Mouse (Mus musculus) G1E (cell line): Measurements from ENCODE around the gene 9430038I01Rik.

ENCODE experiments used
- CTCF ChIP-seq: IDR thresholded peaks from 2 replicates; pipeline ENCODE4 v1.5.1; 2012; ENCODE audit warnings: low read depth, low read length, inconsistent platforms, mixed read lengths
- GATA1 ChIP-seq: IDR thresholded peaks from 2 replicates; pipeline ENCODE4 v1.6.1; 2012; ENCODE audit warnings: borderline replicate concordance, low read length, inconsistent platforms, mixed read lengths
- GATA2 ChIP-seq: IDR thresholded peaks from 2 replicates; pipeline ENCODE4 v1.6.1; 2012; ENCODE audit warnings: low read depth, low read length, inconsistent platforms, borderline replicate concordance
- POLR2AphosphoS5 ChIP-seq: IDR thresholded peaks from 2 replicates; pipeline ENCODE4 v1.6.1; 2012; ENCODE audit warnings: low read depth, low read length, inconsistent platforms; ENCODE audit not compliant: insufficient replicate concordance
- TAL1 ChIP-seq: conservative IDR thresholded peaks from 2 replicates; pipeline ENCODE4 v1.6.1; 2012; ENCODE audit warnings: low read depth, low read length, inconsistent platforms, mixed read lengths

DNA sequence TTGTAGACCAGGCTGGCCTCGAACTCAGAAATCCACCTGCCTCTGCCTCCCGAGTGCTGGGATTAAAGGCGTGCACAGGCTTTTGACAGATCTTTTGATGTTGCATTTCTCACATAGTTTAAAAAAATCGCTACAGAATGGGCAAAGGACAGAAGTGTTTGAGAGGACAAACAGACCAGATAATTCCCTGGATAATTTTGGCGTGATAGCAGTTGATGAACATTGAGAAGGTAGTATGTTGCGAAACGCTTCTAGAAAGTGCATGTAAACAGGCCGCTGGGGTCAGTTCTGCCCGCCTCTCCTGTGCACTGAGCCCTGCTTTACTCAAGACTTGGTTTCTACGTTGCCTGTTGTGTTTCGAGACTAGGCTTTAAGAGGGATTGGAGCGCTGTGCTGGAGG, 34.8 kb upstream of the 9430038I01Rik start:
- TF ChIP-seq CTCF = no peak
- TF ChIP-seq GATA1 = no peak
- TF ChIP-seq TAL1 = no peak
- TF ChIP-seq GATA2 = no peak
- TF ChIP-seq POLR2AphosphoS5 = no peak
